ENCODE assay signal across 8 mouse cellular contexts in genomic region chr16:4596836-4597235, GRCm38 (mm10). TPM values are rescaled to one million over a fixed set of nuclear protein-coding genes. Genes with fewer than 3 reads are reported as not detected.
DNase-seq lines count a peak whose midpoint lies in the region; ATAC-seq lines count a peak whose summit lies in the region.

No protein-coding gene starts in this region.

- no peak for ATAC-seq in forebrain, embryonic 16.5 days
- no peak for ATAC-seq in frontal cortex, adult (ENCODE audit: low TSS enrichment)

- H3K9ac ChIP-seq in forebrain, embryonic 16.5 days (replicated peaks; ENCODE audit: low read depth, low read length) = 0 out of 2 replicates have a peak overlapping the region, but pooled peaks have one; percentile 20

- no peaks in the 10 kb centered on the region for H3K9me3 ChIP-seq in heart, embryonic 10.5 days
- H3K9me3 ChIP-seq in forebrain, embryonic 16.5 days (ENCODE audit: control insufficient read depth, low read length) = no peaks in the 10 kb centered on the region
- no peaks in the 10 kb centered on the region for H3K9me3 ChIP-seq in midbrain, embryonic 10.5 days (replicated peaks)

- peaks cover 95% of the 10 kb centered on the region for H3K4me1 ChIP-seq in heart, embryonic 10.5 days
- H3K4me1 ChIP-seq in forebrain, embryonic 16.5 days (replicated peaks; ENCODE audit: control insufficient read depth, insufficient read depth, low read length) = peaks cover 57% of the 10 kb centered on the region
- peaks cover 93% of the 10 kb centered on the region for H3K4me1 ChIP-seq in midbrain, embryonic 10.5 days

- H3K27me3 ChIP-seq in heart, embryonic 10.5 days (ENCODE audit: insufficient read depth, poor library complexity, severe bottlenecking) = no peaks in the 10 kb centered on the region
- no peaks in the 10 kb centered on the region for H3K27me3 ChIP-seq in forebrain, embryonic 16.5 days (replicated peaks; ENCODE audit: control insufficient read depth, insufficient read depth, low read length)
- no peaks in the 10 kb centered on the region for H3K27me3 ChIP-seq in midbrain, embryonic 10.5 days (ENCODE audit: low read depth, poor library complexity, severe bottlenecking)

- 74% methylated on average over 2 of the region's 2 CpGs for WGBS in heart, embryonic 10.5 days
- WGBS in forebrain, embryonic 16.5 days = 27% methylated on average over 2 of the region's 2 CpGs
- 43% methylated on average over 2 of the region's 2 CpGs for WGBS in midbrain, embryonic 10.5 days

- H3K4me3 ChIP-seq in heart, embryonic 10.5 days = peak overlapping the region; percentile 93
- H3K4me3 ChIP-seq in forebrain, embryonic 16.5 days (replicated peaks; ENCODE audit: low read length) = no peak overlapping the region
- peak overlapping the region; percentile 77 for H3K4me3 ChIP-seq in midbrain, embryonic 10.5 days

- peak overlapping the region; percentile 97 for H3K27ac ChIP-seq in heart, embryonic 10.5 days
- 0 out of 2 replicates have a peak overlapping the region, but pooled peaks have one; percentile 45 for H3K27ac ChIP-seq in forebrain, embryonic 16.5 days (ENCODE audit: low read length)
- peak overlapping the region; percentile 99 for H3K27ac ChIP-seq in midbrain, embryonic 10.5 days (replicated peaks)

- peak overlapping the region; percentile 91; the same call in 1 of the 2 replicates for H3K4me2 ChIP-seq in forebrain, embryonic 16.5 days (ENCODE audit: low read length)

- no peak for DNase-seq in heart, embryonic 10.5 days (ENCODE audit: low spot score)
- DNase-seq in heart, adult 9 months (ENCODE audit: low spot score in 2 of 2) = no peak
- peak; percentile 59 for DNase-seq in 3T3-L1 (ENCODE audit: low read depth, low spot score)
- DNase-seq in midbrain, embryonic 10.5 days (ENCODE audit: low spot score) = no peak
- DNase-seq in ovary, postnatal 36 days (ENCODE audit: low spot score) = no peak
- DNase-seq in urinary bladder, adult 18-20 months (ENCODE audit: low spot score in 2 of 2) = no peak

- H3K36me3 ChIP-seq in heart, embryonic 10.5 days = no peaks in the 10 kb centered on the region
- H3K36me3 ChIP-seq in forebrain, embryonic 16.5 days (ENCODE audit: control insufficient read depth, insufficient read depth) = no peaks in the 10 kb centered on the region
- H3K36me3 ChIP-seq in midbrain, embryonic 10.5 days = 0 out of 2 replicates have a peak, but pooled peaks cover 10% of the 10 kb centered on the region

RNA-seq across cellular contexts. Expression of gene Glis2, which starts 2.3 kb away (rescaled TPM):
- 13.9 and 20.7 TPM in 2 replicates for polyA plus RNA-seq in heart, embryonic 10.5 days (2016; fragmentation: Nextera tagmentation; extraction: Ambion mirVana)
- polyA plus RNA-seq in forebrain, embryonic 16.5 days (2015; fragmentation: Nextera tagmentation; extraction: Ambion mirVana) = 10.8 and 12.1 TPM in 2 replicates
- 23.0 and 23.6 TPM in 2 replicates for polyA plus RNA-seq in midbrain, embryonic 10.5 days (2016; fragmentation: Nextera tagmentation; extraction: Ambion mirVana)

RNA-seq across cellular contexts. Expression of gene Pam16, which starts 28.0 kb away (rescaled TPM):
- 116 and 130 TPM in 2 replicates for polyA plus RNA-seq in heart, embryonic 10.5 days (2016; fragmentation: Nextera tagmentation; extraction: Ambion mirVana)
- polyA plus RNA-seq in forebrain, embryonic 16.5 days (2015; fragmentation: Nextera tagmentation; extraction: Ambion mirVana) = 132 and 157 TPM in 2 replicates
- polyA plus RNA-seq in midbrain, embryonic 10.5 days (2016; fragmentation: Nextera tagmentation; extraction: Ambion mirVana) = 91.0 and 94.8 TPM in 2 replicates

RNA-seq across cellular contexts. Expression of gene Tfap4, which starts 37.2 kb away (rescaled TPM):
- polyA plus RNA-seq in heart, embryonic 10.5 days (2016; fragmentation: Nextera tagmentation; extraction: Ambion mirVana) = 9.5 and 17.5 TPM in 2 replicates
- 13.2 and 14.9 TPM in 2 replicates for polyA plus RNA-seq in forebrain, embryonic 16.5 days (2015; fragmentation: Nextera tagmentation; extraction: Ambion mirVana)
- 28.0 and 32.6 TPM in 2 replicates for polyA plus RNA-seq in midbrain, embryonic 10.5 days (2016; fragmentation: Nextera tagmentation; extraction: Ambion mirVana)

RNA-seq across cellular contexts. Expression of gene Vasn, which starts 42.9 kb away (rescaled TPM):
- polyA plus RNA-seq in heart, embryonic 10.5 days (2016; fragmentation: Nextera tagmentation; extraction: Ambion mirVana) = 13.7 and 16.9 TPM in 2 replicates
- 3.2 and 4.3 TPM in 2 replicates for polyA plus RNA-seq in forebrain, embryonic 16.5 days (2015; fragmentation: Nextera tagmentation; extraction: Ambion mirVana)
- polyA plus RNA-seq in midbrain, embryonic 10.5 days (2016; fragmentation: Nextera tagmentation; extraction: Ambion mirVana) = 9.0 and 10.6 TPM in 2 replicates

RNA-seq across cellular contexts. Expression of gene Dnaja3, which starts 43.0 kb away (rescaled TPM):
- polyA plus RNA-seq in heart, embryonic 10.5 days (2016; fragmentation: Nextera tagmentation; extraction: Ambion mirVana) = 78.3 and 85.5 TPM in 2 replicates
- 60.3 and 61.9 TPM in 2 replicates for polyA plus RNA-seq in forebrain, embryonic 16.5 days (2015; fragmentation: Nextera tagmentation; extraction: Ambion mirVana)
- polyA plus RNA-seq in midbrain, embryonic 10.5 days (2016; fragmentation: Nextera tagmentation; extraction: Ambion mirVana) = 59.9 and 66.1 TPM in 2 replicates

Comparison
In these comparisons a context has a peak if more than half of its experiments do, and no peak if none do; other contexts are left out.
1. H3K27ac ChIP-seq: peak in every context shown above with its lines; median percentile 99 in midbrain, embryonic 10.5 days; 97 in heart, embryonic 10.5 days; 45 in forebrain, embryonic 16.5 days.